Mouse (Mus musculus): ENCODE measurements at regions not wholly inside any gene's neighbourhood (a gene's known extent, or its start where the extent isn't known, plus 50 kb on each side); places are given as distances from the start of the nearest gene placed in this dataset.

GRCm38 (mm10) chr10:117579210-117579609 is 50.1 kb upstream of the Cpm start:
- no peak for DNase-seq (ENCODE audit: low read depth, low spot score)

DNA sequence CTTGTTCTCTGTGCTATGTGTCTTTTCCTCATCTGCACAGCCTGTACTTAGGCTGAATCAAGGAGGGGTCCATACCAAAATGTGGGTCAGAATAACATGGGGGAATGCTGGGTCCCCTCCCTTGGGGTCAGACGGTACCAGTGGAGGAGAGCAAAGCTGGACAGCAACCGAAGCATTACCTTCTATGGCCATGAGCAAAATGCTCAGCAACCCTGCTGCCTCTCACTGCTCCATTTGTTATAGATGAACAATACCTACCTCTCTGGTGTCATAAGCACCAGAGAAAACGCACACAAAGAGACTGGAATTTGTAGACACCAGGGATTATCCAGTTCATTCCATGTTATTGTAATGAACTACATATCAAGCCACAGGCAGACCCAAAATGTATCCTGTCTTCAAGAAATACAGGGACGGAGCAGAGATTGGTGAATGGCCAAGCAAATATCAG is 50.6 kb upstream of the Cpm start:
- no peak for DNase-seq (ENCODE audit: low read depth, low spot score)

DNA sequence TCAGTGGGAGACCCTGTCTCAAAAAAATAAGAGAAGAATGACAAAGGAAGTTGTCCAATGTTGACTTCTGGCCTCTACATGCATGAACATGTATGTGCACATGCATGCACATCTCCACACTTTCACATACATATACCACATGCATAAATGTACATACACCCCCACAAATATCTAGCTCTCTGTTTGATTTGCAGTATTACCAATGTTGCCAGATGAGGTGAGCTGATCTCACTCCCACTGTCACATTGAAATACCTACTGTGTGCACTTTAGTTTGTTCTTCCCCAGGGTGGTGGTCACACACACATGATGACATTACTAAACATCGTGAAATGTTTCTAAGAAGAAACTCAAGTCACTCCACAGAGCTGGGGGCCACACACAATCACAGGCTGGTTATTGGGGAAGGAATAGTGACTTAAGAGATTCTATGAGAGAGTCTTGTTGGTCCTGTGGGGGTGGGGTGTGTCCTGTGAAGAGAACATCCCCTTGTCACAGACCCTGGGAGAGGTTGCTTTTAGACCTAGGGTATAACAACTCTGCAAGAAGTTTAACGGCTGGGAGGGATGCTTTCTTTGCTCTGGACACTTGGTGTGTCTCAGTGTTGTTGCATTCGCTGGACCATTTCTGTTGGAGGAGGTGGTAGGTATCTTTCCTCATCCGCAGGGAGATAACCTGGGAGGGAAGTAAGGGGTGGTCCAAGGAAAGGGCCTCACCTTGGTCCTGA is 51.2 kb upstream of the Cpm start:
- DNase-seq (ENCODE audit: low read depth, low spot score) = no peak

- no peak for DNase-seq (ENCODE audit: low read depth, low spot score)
These were observed 52.2 kb upstream of the Cpm start for GRCm38 (mm10) chr10:117576881-117577730.

DNA sequence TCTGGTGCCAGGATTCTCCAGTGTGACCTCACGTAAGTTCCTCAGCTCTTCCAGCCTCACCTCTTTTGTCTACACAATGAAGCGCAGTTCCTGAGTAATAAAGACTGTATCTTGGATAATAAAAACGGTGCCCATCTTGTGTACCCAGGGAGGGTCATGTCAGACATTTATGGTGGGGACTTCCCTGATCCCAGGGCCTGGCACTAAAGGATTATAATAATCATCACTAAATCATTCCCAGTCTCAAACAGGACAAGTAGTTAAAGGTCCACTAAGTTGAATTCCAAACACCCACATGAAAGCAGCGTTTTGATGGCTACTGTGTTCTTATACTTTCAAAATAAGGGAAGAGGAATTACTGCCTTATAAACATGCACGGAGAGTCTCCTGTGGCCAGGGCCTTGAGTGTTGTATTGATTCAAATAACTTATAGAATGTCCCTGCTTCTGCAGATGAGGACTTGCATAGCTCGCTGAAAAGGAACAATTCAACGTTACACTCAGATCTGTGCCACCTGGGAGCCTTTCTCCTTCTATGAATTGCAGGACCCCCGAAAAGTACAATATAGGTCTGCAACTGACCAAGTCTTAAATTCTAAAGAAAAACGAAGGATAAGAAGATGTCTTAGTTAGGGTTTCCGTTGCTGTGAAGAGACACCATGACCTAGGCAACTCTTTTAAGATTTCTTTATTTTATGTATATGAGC is 53.0 kb upstream of the Cpm start:
- DNase-seq (ENCODE audit: low read depth, low spot score) = no peak

- no peak for DNase-seq (ENCODE audit: low read depth, low spot score)
These were observed 53.7 kb upstream of the Cpm start for GRCm38 (mm10) chr10:117575404-117576153.

GRCm38 (mm10) chr10:117574915-117575314 is 54.4 kb upstream of the Cpm start:
- no peak for DNase-seq (ENCODE audit: low read depth, low spot score)

DNA sequence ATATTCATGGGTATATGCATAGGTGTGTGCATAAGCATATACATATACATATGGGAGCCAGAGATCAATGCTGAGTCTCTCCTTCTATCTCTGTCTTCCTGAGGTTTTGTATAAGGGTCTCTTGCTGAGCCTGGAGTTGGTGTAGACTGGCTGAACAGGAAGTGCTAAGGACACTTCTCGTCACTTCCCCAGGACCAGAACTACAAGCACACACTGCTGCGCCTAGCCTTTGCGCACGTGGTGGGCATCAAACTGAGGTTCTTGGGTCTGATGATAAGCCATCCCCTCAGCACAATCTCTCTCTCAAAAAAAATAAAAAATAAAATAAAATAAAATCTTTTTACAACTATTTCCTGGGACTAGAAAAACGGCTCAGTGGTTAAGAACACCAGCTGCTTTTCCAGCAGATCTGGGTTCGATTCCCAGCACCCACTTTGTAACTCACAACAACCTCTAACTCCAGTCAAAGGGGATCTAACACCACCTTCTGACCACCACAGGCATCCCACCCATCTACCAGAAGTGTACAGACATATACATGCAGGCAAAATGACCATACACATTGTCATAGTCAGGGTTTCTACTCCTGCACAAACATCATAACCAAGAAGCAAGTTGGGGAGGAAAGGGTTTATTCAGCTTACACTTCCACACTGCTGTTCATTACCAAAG is 55.1 kb upstream of the Cpm start:
- DNase-seq (ENCODE audit: low read depth, low spot score) = no peak

GRCm38 (mm10) chr10:117573596-117573850 is 55.8 kb upstream of the Cpm start:
- DNase-seq (ENCODE audit: low read depth, low spot score) = no peak

DNA sequence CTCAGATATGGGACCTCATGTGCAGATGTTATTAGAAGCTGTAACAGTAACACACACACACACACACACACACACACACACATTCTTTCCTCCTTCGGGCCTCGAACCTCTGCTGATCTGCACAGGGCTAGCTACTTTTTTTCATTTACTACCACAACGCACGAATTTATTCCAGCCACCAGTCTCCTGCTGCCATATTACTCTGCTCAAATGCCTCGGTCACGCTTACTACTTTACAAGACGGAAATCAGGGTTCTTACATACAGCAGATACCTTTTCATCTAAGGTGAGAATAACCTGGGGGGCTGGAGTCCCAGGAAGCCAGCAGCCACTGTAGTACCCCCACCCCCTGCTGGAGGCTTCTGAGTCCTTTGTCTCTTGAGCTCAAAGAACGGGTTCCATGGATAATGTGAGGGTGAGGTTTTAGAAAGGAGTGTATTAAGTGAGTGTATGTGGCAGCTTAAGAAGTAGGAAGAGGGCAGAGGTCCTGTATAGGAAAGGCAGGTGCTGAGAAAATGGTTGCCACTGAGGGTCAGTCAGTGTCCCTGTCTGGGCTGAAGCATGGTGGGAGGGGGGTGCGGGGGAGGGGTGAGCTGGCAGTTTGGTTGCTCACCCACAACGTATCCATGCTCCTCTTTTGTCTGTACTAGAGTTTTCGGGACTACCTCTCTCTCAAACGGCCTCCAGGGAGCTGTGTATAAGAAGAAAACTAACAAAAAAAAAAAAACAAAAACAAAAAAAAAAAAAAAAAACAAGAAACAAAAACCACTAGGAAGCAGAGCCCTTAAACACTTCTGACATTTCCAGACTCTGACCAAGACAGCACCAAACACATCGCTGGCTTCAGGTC is 56.3 kb upstream of the Cpm start:
- DNase-seq (ENCODE audit: low read depth, low spot score) = no peak

DNA sequence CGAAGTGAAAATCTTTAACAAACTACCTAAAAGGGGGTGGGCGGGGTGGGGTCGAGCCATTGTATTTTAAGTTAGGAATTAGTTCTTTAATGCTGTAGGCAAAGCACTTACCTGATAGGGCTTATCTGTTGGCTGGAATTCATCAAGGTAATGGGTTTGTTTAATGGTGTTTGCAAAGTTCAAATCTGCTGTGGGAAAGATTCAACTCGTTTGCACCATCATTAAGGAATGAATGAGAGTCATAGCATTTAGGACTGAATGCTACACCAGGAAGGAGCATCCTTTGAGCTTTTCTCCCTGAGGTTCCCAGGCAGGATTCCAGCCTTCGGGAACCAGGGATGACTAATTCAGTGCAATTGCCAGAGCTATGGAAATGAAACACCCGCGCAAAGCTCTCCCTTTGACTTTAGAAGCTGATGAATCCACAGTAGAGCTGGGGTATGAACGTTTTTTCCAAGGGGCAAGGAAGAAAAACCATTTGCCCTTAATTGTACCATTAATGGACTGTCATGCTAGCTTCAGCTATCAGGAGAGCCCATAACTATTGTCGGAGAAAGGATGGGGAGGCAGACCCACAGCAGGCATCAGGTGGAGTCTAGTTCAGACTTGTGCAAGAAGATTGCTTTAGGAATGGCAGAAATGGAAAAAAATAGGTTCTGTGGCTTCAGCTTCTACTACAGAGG is 57.3 kb upstream of the Cpm start:
- DNase-seq (ENCODE audit: low read depth, low spot score) = no peak

GRCm38 (mm10) chr10:117570971-117571861 is 58.1 kb upstream of the Cpm start:
- DNase-seq (ENCODE audit: low read depth, low spot score) = no peak

DNA sequence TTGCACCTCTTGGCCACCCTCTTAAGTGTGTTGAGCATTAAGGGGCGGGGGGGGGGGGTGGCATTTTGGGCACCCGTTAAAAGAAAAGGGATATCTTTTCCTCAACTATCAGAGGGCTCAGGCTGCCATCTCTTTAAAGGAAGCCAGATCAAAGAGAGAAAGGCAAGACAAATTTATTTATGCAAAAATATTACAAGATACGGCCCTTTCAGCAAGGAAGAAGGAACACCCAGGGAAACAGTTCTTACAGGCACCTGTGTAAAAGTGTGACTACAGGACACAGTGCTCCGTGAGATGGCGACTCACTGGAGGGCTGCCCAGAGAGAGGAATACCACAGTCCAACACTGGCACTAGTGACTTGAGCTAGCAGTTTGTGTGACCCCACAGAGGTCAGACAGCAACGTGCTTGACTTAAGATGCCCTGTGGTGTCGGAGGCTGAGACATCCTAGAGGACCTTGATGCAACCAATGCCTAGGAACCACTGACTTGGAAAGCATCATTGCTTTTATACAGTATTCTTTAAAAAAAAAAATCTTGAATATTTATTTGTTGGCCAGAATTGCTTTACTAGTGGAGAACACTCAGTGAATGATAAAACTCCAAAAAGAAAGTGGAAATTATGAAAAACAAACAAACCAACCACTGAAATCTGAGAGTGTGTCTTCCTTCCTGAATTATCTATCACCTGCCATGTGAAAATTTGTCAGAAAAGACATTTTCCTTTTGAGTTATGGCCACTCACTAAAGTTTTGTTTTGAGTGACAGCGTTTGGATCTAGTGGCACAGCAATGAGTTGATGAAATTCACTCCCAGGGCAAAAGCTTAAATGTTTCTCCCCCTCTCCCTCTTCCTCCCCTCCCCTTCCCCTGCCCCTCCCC is 59.0 kb upstream of the Cpm start:
- DNase-seq (ENCODE audit: low read depth, low spot score) = no peak

- DNase-seq (ENCODE audit: low read depth, low spot score) = no peak
These were observed 59.8 kb upstream of the Cpm start for GRCm38 (mm10) chr10:117569301-117570079.

GRCm38 (mm10) chr10:117568472-117569300 is 60.6 kb upstream of the Cpm start:
- DNase-seq (ENCODE audit: low read depth, low spot score) = no peak

DNA sequence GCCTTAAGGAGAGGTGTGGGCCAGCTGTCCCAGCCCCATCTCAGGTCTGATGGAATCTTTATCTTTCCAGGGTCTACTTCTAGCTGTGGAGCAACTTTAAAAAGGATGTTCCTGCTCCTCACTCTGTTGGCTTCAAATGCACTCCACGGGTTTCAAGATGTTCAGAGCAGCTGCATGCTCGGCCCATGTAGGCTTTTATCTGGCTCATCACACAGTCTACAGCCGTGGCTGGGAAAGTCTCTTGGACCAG is 61.2 kb upstream of the Cpm start:
- no peak for DNase-seq (ENCODE audit: low read depth, low spot score)

Data from retina, adult 2 months (tissue).